Comparison of ENCODE assay signal across 8 mouse cellular contexts in the genomic region with DNA sequence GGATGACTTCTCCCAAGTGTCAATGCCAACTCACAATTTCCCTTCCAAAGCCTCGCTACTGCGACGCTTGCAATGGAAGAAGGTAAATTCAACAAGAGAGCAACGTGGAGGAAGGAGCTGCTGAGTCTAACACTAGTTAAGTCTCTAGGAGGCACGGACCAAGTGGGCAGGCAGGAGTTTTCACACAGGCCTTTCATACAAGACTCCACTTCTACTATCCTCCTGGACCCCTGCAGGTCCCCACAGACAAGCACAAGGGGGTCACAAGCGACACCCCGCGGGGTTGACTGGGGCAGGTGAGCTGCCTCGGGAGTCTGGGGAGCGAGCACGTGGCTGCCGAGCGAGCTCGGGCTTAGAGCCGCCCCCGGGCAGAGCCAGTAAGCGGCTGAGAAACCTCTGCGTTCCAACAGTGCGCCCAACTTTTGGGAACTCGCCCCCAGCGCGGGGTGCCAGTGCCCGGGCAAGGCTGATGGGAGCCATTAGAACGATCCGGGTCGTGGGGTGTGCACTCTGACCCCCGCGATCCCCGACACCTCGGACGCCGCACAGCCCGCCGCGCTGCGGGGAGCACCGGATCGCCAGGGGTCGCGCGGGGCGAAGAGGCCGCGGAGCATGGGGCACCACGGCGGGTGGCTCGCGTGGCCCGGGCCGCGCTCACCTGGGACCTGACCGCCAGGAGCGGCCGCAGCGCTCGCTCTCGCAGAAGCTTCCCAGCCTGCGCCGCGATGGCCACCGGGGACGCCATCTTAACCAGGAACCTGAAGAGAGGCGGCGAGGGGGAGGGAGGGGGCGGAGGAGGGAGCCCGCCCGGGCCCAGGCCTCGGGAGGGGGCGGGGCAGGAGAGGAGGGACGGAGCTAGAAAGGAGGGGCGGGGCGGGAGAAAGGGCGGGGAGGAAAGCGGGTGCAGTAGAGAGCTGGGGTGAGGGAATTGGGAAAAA. TPM values are rescaled to one million over a fixed set of nuclear protein-coding genes. Genes with fewer than 3 reads are reported as not detected.
A peak's percentile ranks its signal among the peaks of the same experiment; 100 is the strongest.
DNase-seq lines count a peak whose midpoint lies in the region; ATAC-seq and TF ChIP-seq lines count a peak whose summit lies in the region.

Gene Suclg2 (minus strand): TSS at position 770 of the 938 bp plus-strand sequence.

- H3K9me3 ChIP-seq in embryonic facial prominence, embryonic 13.5 days: no peaks in the 10 kb centered on the region
- H3K9me3 ChIP-seq in limb, embryonic 14.5 days (ENCODE audit: control insufficient read depth, low read length): no peaks in the 10 kb centered on the region
- no peaks in the 10 kb centered on the region; the same call in 1 of the 2 replicates for H3K9me3 ChIP-seq in midbrain, embryonic 16.5 days (replicated peaks; ENCODE audit: control insufficient read depth, low read length, poor library complexity, severe bottlenecking)

- peak within 1 kb of the TSS; percentile 88 for H3K4me3 ChIP-seq in embryonic facial prominence, embryonic 13.5 days
- peak within 1 kb of the TSS; percentile 94 for H3K4me3 ChIP-seq in kidney, adult 2 months (ENCODE audit: insufficient read depth, low read depth, low read length)
- peak within 1 kb of the TSS; percentile 85 for H3K4me3 ChIP-seq in limb, embryonic 14.5 days (replicated peaks; ENCODE audit: low read length)
- H3K4me3 ChIP-seq in midbrain, embryonic 16.5 days (ENCODE audit: low read depth, low read length): peak within 1 kb of the TSS; percentile 84

- no peaks in the 10 kb centered on the region for H3K36me3 ChIP-seq in embryonic facial prominence, embryonic 13.5 days
- no peaks in the 10 kb centered on the region for H3K36me3 ChIP-seq in kidney, adult 2 months (ENCODE audit: control insufficient read depth, insufficient read depth, low read length)
- H3K36me3 ChIP-seq in limb, embryonic 14.5 days (ENCODE audit: control insufficient read depth, insufficient read depth, low read length): no peaks in the 10 kb centered on the region
- no peaks in the 10 kb centered on the region for H3K36me3 ChIP-seq in midbrain, embryonic 16.5 days (ENCODE audit: control insufficient read depth, insufficient read depth, low read length)

- H3K27me3 ChIP-seq in embryonic facial prominence, embryonic 13.5 days: no peaks in the 10 kb centered on the region
- no peaks in the 10 kb centered on the region for H3K27me3 ChIP-seq in kidney, adult 2 months (replicated peaks; ENCODE audit: control insufficient read depth, insufficient read depth, low read length)
- no peaks in the 10 kb centered on the region for H3K27me3 ChIP-seq in limb, embryonic 14.5 days (ENCODE audit: control insufficient read depth, insufficient read depth, low read length)
- H3K27me3 ChIP-seq in midbrain, embryonic 16.5 days (ENCODE audit: control insufficient read depth, insufficient read depth, low read depth, low read length): no peaks in the 10 kb centered on the region

- peak within 1 kb of the TSS; percentile 81 for H3K27ac ChIP-seq in embryonic facial prominence, embryonic 13.5 days
- peak within 1 kb of the TSS; percentile 91 for H3K27ac ChIP-seq in kidney, adult 2 months (ENCODE audit: insufficient read depth, low read depth, low read length)
- H3K27ac ChIP-seq in limb, embryonic 14.5 days (replicated peaks; ENCODE audit: low read depth, low read length): peak within 1 kb of the TSS; percentile 83
- H3K27ac ChIP-seq in midbrain, embryonic 16.5 days (ENCODE audit: low read length): peak within 1 kb of the TSS; percentile 79

- peak within 1 kb of the TSS; percentile 89 for H3K4me2 ChIP-seq in embryonic facial prominence, embryonic 13.5 days
- peak within 1 kb of the TSS; percentile 94 for H3K4me2 ChIP-seq in limb, embryonic 14.5 days (replicated peaks; ENCODE audit: low read depth, low read length, severe bottlenecking)
- peak within 1 kb of the TSS; percentile 98 for H3K4me2 ChIP-seq in midbrain, embryonic 16.5 days (ENCODE audit: low read length)

- TF ChIP-seq POLR2A in kidney, adult 2 months (IDR thresholded peaks at IDR 0.05; ENCODE audit: low read depth, low read length): peak; percentile 39
- peak; percentile 65; the same call in 1 of the 2 replicates for TF ChIP-seq POLR2A in limb, embryonic 14.5 days (IDR thresholded peaks at IDR 0.05; ENCODE audit: borderline replicate concordance, extremely low read depth, insufficient read depth, insufficient read length)

- peak; percentile 91 for DNase-seq in A20 (ENCODE audit: low read depth, low spot score)
- peak; percentile 64 to 74 for DNase-seq in adrenal gland, postnatal 4 days (ENCODE audit: low spot score in 2 of 2)
- peak; percentile 87 to 88 for DNase-seq in heart, adult 18-20 months
- DNase-seq in kidney, adult 2 months: peak; percentile 89
- DNase-seq in limb, embryonic 14.5 days (ENCODE audit: low spot score): peak; percentile 86
- peak; percentile 53 to 87 for DNase-seq in spleen, postnatal 10 days (ENCODE audit: low spot score in 2 of 2)

- under 1% methylated on average over 48 of the region's 74 CpGs for WGBS in embryonic facial prominence, embryonic 13.5 days
- under 1% methylated on average over 70 of the region's 74 CpGs for WGBS in kidney, adult 2 months
- under 1% methylated on average over 58 of the region's 74 CpGs for WGBS in limb, embryonic 14.5 days
- WGBS in midbrain, embryonic 16.5 days: 0% methylated on average over 62 of the region's 74 CpGs

- peak; percentile 88 for ATAC-seq in embryonic facial prominence, embryonic 13.5 days (ENCODE audit: insufficient number of reproducible peaks, insufficient read depth, low FRiP score, low TSS enrichment, low read depth)
- peak; percentile 94 for ATAC-seq in limb, embryonic 14.5 days (ENCODE audit: low FRiP score, low read depth)
- peak; percentile 91 for ATAC-seq in midbrain, embryonic 16.5 days

- TF ChIP-seq CTCF in kidney, adult 2 months (conservative IDR thresholded peaks at IDR 0.05; ENCODE audit: insufficient read depth, insufficient read length, low read depth, low read length): no peak

- peak within 1 kb of the TSS; percentile 97 for H3K9ac ChIP-seq in embryonic facial prominence, embryonic 13.5 days
- peak within 1 kb of the TSS; percentile 91 for H3K9ac ChIP-seq in limb, embryonic 14.5 days (ENCODE audit: low read depth, low read length, severe bottlenecking)
- peak within 1 kb of the TSS; percentile 84 for H3K9ac ChIP-seq in midbrain, embryonic 16.5 days (ENCODE audit: low read depth, low read length)

- peaks cover 16% of the 10 kb centered on the region for H3K4me1 ChIP-seq in embryonic facial prominence, embryonic 13.5 days
- peaks cover 35% of the 10 kb centered on the region for H3K4me1 ChIP-seq in kidney, adult 2 months (ENCODE audit: control insufficient read depth, insufficient read depth, low read length)
- H3K4me1 ChIP-seq in limb, embryonic 14.5 days (ENCODE audit: control insufficient read depth, insufficient read depth, low read length): peaks cover 1% of the 10 kb centered on the region
- H3K4me1 ChIP-seq in midbrain, embryonic 16.5 days (ENCODE audit: control insufficient read depth, insufficient read depth, low read length): peaks cover 6% of the 10 kb centered on the region

RNA-seq across cellular contexts. Expression of gene Suclg2, which starts in this region (rescaled TPM):
- 100 to 1,000 TPM; 130 to 135 TPM for total RNA-seq in adrenal gland, postnatal 4 days (2021)
- polyA plus RNA-seq in embryonic facial prominence, embryonic 13.5 days (2015; fragmentation: Nextera tagmentation; extraction: Ambion mirVana): 48.9 and 52.3 TPM in 2 replicates
- 100 to 1,000 TPM; 157 to 168 TPM for total RNA-seq in heart, adult 18-20 months (2021)
- 88.8 and 126 TPM in 2 replicates for polyA plus RNA-seq in kidney, adult 2 months (2012; rRNA removed)
- polyA plus RNA-seq in limb, embryonic 14.5 days (2012; rRNA removed): 27.2 and 30.7 TPM in 2 replicates
- polyA plus RNA-seq in limb, embryonic 14.5 days (2014; fragmentation: Nextera tagmentation; extraction: Ambion mirVana): 48.9 and 52.5 TPM in 2 replicates
- polyA plus RNA-seq in midbrain, embryonic 16.5 days (2015; fragmentation: Nextera tagmentation; extraction: Ambion mirVana): 12.6 and 13.1 TPM in 2 replicates

Comparison
In these comparisons a context has a peak if more than half of its experiments do, and no peak if none do; other contexts are left out.
1. Peak in every context shown above with its lines: DNase-seq, ATAC-seq, H3K4me3 ChIP-seq and H3K27ac ChIP-seq.